Mouse (Mus musculus): ENCODE data around the gene Itpr2. TPM values are rescaled to one million over a fixed set of nuclear protein-coding genes. Genes with fewer than 3 reads are reported as not detected.

Gene Itpr2
- polyA plus RNA-seq, 1 experiment: 18.0 TPM

- Histone ChIP-seq H3K27ac (ENCODE audit: insufficient read depth, low read length) (no peak overlapping the region), H3K4me3 (ENCODE audit: extremely low read depth, insufficient read depth, insufficient read length) (no peak overlapping the region), H3K4me1 (ENCODE audit: control insufficient read depth, insufficient read depth, insufficient read length) (no peaks in the 10 kb centered on the region), H3K27me3 (ENCODE audit: control insufficient read depth, insufficient read depth, low read length) (no peaks in the 10 kb centered on the region), H3K36me3 (ENCODE audit: control insufficient read depth, insufficient read depth, low read length) (0 out of 2 replicates have a peak, but pooled peaks cover 1% of the 10 kb centered on the region)
- DNase-seq (ENCODE audit: low read depth in 1 of 2, low spot score in 2 of 2): no peak
- no peak for TF ChIP-seq POLR2A (IDR thresholded peaks at IDR 0.05; ENCODE audit: low read depth, low read length)
- TF ChIP-seq CTCF (IDR thresholded peaks at IDR 0.05; ENCODE audit: extremely low read depth, insufficient read depth, insufficient read length, insufficient replicate concordance): no peak
- whole genome bisulfite sequencing: 89% methylated on average over 4 of the region's 4 CpGs
These were observed 378.4 kb downstream of the Itpr2 start for GRCm38 (mm10) chr6:146123656-146124055.

GRCm38 (mm10) chr6:146120172-146120571 is 381.9 kb downstream of the Itpr2 start:
- 41% methylated on average over 6 of the region's 6 CpGs for WGBS
- TF ChIP-seq POLR2A (IDR thresholded peaks at IDR 0.05; ENCODE audit: low read depth, low read length) (no peak), CTCF (IDR thresholded peaks at IDR 0.05; ENCODE audit: extremely low read depth, insufficient read depth, insufficient read length, insufficient replicate concordance) (no peak)
- DNase-seq (ENCODE audit: low read depth in 1 of 2, low spot score in 2 of 2): no peak
- H3K27ac ChIP-seq (ENCODE audit: insufficient read depth, low read length): no peak overlapping the region
- no peak overlapping the region for H3K4me3 ChIP-seq (ENCODE audit: extremely low read depth, insufficient read depth, insufficient read length)
- H3K27me3 ChIP-seq (ENCODE audit: control insufficient read depth, insufficient read depth, low read length): no peaks in the 10 kb centered on the region
- no peaks in the 10 kb centered on the region for H3K4me1 ChIP-seq (ENCODE audit: control insufficient read depth, insufficient read depth, insufficient read length)
- H3K36me3 ChIP-seq (ENCODE audit: control insufficient read depth, insufficient read depth, low read length): 0 out of 2 replicates have a peak, but pooled peaks cover 1% of the 10 kb centered on the region

GRCm38 (mm10) chr6:146114731-146115302 is 387.2 kb downstream of the Itpr2 start:
- no peak for DNase-seq (ENCODE audit: low read depth in 1 of 2, low spot score in 2 of 2)
- Histone ChIP-seq H3K27me3 (ENCODE audit: control insufficient read depth, insufficient read depth, low read length) (no peaks in the 10 kb centered on the region), H3K27ac (ENCODE audit: insufficient read depth, low read length) (no peak overlapping the region), H3K4me3 (ENCODE audit: extremely low read depth, insufficient read depth, insufficient read length) (no peak overlapping the region), H3K36me3 (ENCODE audit: control insufficient read depth, insufficient read depth, low read length) (0 out of 2 replicates have a peak, but pooled peaks cover 1% of the 10 kb centered on the region), H3K4me1 (ENCODE audit: control insufficient read depth, insufficient read depth, insufficient read length) (peaks cover 24% of the 10 kb centered on the region; the same call in 1 of the 2 replicates)
- 70% methylated on average over 12 of the region's 12 CpGs for WGBS
- TF ChIP-seq CTCF (IDR thresholded peaks at IDR 0.05; ENCODE audit: extremely low read depth, insufficient read depth, insufficient read length, insufficient replicate concordance) (no peak), POLR2A (IDR thresholded peaks at IDR 0.05; ENCODE audit: low read depth, low read length) (no peak)

- Histone ChIP-seq H3K27ac (ENCODE audit: insufficient read depth, low read length) (no peak overlapping the region), H3K4me3 (ENCODE audit: extremely low read depth, insufficient read depth, insufficient read length) (no peak overlapping the region), H3K36me3 (ENCODE audit: control insufficient read depth, insufficient read depth, low read length) (0 out of 2 replicates have a peak, but pooled peaks cover 1% of the 10 kb centered on the region), H3K4me1 (ENCODE audit: control insufficient read depth, insufficient read depth, insufficient read length) (peaks cover 24% of the 10 kb centered on the region; the same call in 1 of the 2 replicates), H3K27me3 (ENCODE audit: control insufficient read depth, insufficient read depth, low read length) (no peaks in the 10 kb centered on the region)
- no peak for DNase-seq (ENCODE audit: low read depth in 1 of 2, low spot score in 2 of 2)
- TF ChIP-seq CTCF (IDR thresholded peaks at IDR 0.05; ENCODE audit: extremely low read depth, insufficient read depth, insufficient read length, insufficient replicate concordance) (no peak), POLR2A (IDR thresholded peaks at IDR 0.05; ENCODE audit: low read depth, low read length) (no peak)
- 88% methylated on average over 3 of the region's 3 CpGs for WGBS
These were observed 388.0 kb downstream of the Itpr2 start for GRCm38 (mm10) chr6:146114071-146114470.

GRCm38 (mm10) chr6:146113085-146113484 is 388.9 kb downstream of the Itpr2 start:
- WGBS: 37% methylated on average over 4 of the region's 4 CpGs
- DNase-seq (ENCODE audit: low read depth in 1 of 2, low spot score in 2 of 2): peak; percentile 48 to 52
- TF ChIP-seq POLR2A (IDR thresholded peaks at IDR 0.05; ENCODE audit: low read depth, low read length) (no peak), CTCF (IDR thresholded peaks at IDR 0.05; ENCODE audit: extremely low read depth, insufficient read depth, insufficient read length, insufficient replicate concordance) (no peak)
- H3K4me1 ChIP-seq (ENCODE audit: control insufficient read depth, insufficient read depth, insufficient read length): peaks cover 24% of the 10 kb centered on the region; the same call in 1 of the 2 replicates
- H3K27me3 ChIP-seq (ENCODE audit: control insufficient read depth, insufficient read depth, low read length): no peaks in the 10 kb centered on the region
- peak overlapping the region; percentile 15; the same call in 1 of the 2 replicates for H3K27ac ChIP-seq (ENCODE audit: insufficient read depth, low read length)
- 0 out of 2 replicates have a peak, but pooled peaks cover 1% of the 10 kb centered on the region for H3K36me3 ChIP-seq (ENCODE audit: control insufficient read depth, insufficient read depth, low read length)
- H3K4me3 ChIP-seq (ENCODE audit: extremely low read depth, insufficient read depth, insufficient read length): no peak overlapping the region

- H3K36me3 ChIP-seq (ENCODE audit: control insufficient read depth, insufficient read depth, low read length): 0 out of 2 replicates have a peak, but pooled peaks cover 1% of the 10 kb centered on the region
- WGBS: 86% methylated on average over 7 of the region's 7 CpGs
- TF ChIP-seq CTCF (IDR thresholded peaks at IDR 0.05; ENCODE audit: extremely low read depth, insufficient read depth, insufficient read length, insufficient replicate concordance) (no peak), POLR2A (IDR thresholded peaks at IDR 0.05; ENCODE audit: low read depth, low read length) (no peak)
These were observed 389.8 kb downstream of the Itpr2 start for GRCm38 (mm10) chr6:146112211-146112610.

GRCm38 (mm10) chr6:146111781-146112180 is 390.2 kb downstream of the Itpr2 start:
- no peak for DNase-seq (ENCODE audit: low read depth in 1 of 2, low spot score in 2 of 2)
- Histone ChIP-seq H3K36me3 (ENCODE audit: control insufficient read depth, insufficient read depth, low read length) (0 out of 2 replicates have a peak, but pooled peaks cover 1% of the 10 kb centered on the region), H3K4me1 (ENCODE audit: control insufficient read depth, insufficient read depth, insufficient read length) (peaks cover 34% of the 10 kb centered on the region; the same call in 1 of the 2 replicates), H3K27ac (ENCODE audit: insufficient read depth, low read length) (no peak overlapping the region), H3K27me3 (ENCODE audit: control insufficient read depth, insufficient read depth, low read length) (no peaks in the 10 kb centered on the region), H3K4me3 (ENCODE audit: extremely low read depth, insufficient read depth, insufficient read length) (no peak overlapping the region)
- 59% methylated on average over 6 of the region's 6 CpGs for WGBS
- TF ChIP-seq CTCF (IDR thresholded peaks at IDR 0.05; ENCODE audit: extremely low read depth, insufficient read depth, insufficient read length, insufficient replicate concordance) (no peak), POLR2A (IDR thresholded peaks at IDR 0.05; ENCODE audit: low read depth, low read length) (no peak)

More at GRCm38 (mm10) chr6:146112211-146112610, 389.8 kb downstream of the Itpr2 start:
- no peak for DNase-seq (ENCODE audit: low read depth in 1 of 2, low spot score in 2 of 2)
- Histone ChIP-seq H3K4me3 (ENCODE audit: extremely low read depth, insufficient read depth, insufficient read length) (no peak overlapping the region), H3K4me1 (ENCODE audit: control insufficient read depth, insufficient read depth, insufficient read length) (peaks cover 32% of the 10 kb centered on the region; the same call in 1 of the 2 replicates), H3K27me3 (ENCODE audit: control insufficient read depth, insufficient read depth, low read length) (no peaks in the 10 kb centered on the region), H3K27ac (ENCODE audit: insufficient read depth, low read length) (no peak overlapping the region)
